Mouse (Mus musculus) spleen, postnatal 10 days (tissue): ENCODE results near the gene Fads1.

Experiments used
- DNase-seq, 2 experiments: peaks; one replicate each; pipeline ENCODE4 v3.0.0; 2021 to 2022; ENCODE audit warnings: low spot score in 2 of 2

Fads1 gene

GRCm38 (mm10) chr19:10176941-10177372 is 5.7 kb upstream of the Fads1 start:
- DNase-seq = no peak

- DNase-seq = no peak
These were observed 1.5 kb upstream of the Fads1 start for GRCm38 (mm10) chr19:10181225-10181624.

- DNase-seq = no peak
These were observed 546 bp upstream of the Fads1 start for GRCm38 (mm10) chr19:10182142-10182541.

GRCm38 (mm10) chr19:10183299-10183983 is 753 bp downstream of the Fads1 start:
- peak in 1 of 2 experiments; percentile 72 for DNase-seq

GRCm38 (mm10) chr19:10184096-10184495 is 1.4 kb downstream of the Fads1 start:
- DNase-seq = no peak

- DNase-seq = no peak
These were observed 3.2 kb downstream of the Fads1 start for GRCm38 (mm10) chr19:10185876-10186275.

GRCm38 (mm10) chr19:10186569-10186968 is 3.9 kb downstream of the Fads1 start:
- no peak for DNase-seq

GRCm38 (mm10) chr19:10188281-10188811 is 5.7 kb downstream of the Fads1 start:
- no peak for DNase-seq

GRCm38 (mm10) chr19:10189022-10189421 is 6.3 kb downstream of the Fads1 start:
- DNase-seq = no peak

- DNase-seq = no peak
These were observed 7.3 kb downstream of the Fads1 start for GRCm38 (mm10) chr19:10189940-10190339.

- peak; percentile 72 to 86 for DNase-seq
These were observed 8.1 kb downstream of the Fads1 start for GRCm38 (mm10) chr19:10190796-10191195.

GRCm38 (mm10) chr19:10191326-10191725 is 8.6 kb downstream of the Fads1 start:
- peak in 1 of 2 experiments; percentile 56 for DNase-seq

- DNase-seq = no peak
These were observed 11.6 kb downstream of the Fads1 start for GRCm38 (mm10) chr19:10194337-10194736.

GRCm38 (mm10) chr19:10195252-10195651 is 12.6 kb downstream of the Fads1 start:
- DNase-seq = no peak

- DNase-seq = no peak
These were observed 14.4 kb downstream of the Fads1 start for GRCm38 (mm10) chr19:10197130-10197529.

- DNase-seq = no peak
These were observed 15.6 kb downstream of the Fads1 start for GRCm38 (mm10) chr19:10198286-10198685.

GRCm38 (mm10) chr19:10198723-10199122 is 16.0 kb downstream of the Fads1 start:
- DNase-seq = peak; percentile 73 to 91

- DNase-seq = peak; percentile 53 to 68
These were observed 20.6 kb downstream of the Fads1 start for GRCm38 (mm10) chr19:10203146-10203847.

- DNase-seq = peak; percentile 94 to 97
These were observed 21.3 kb downstream of the Fads1 start, which contains the start of the genes Tmem258 and Fen1 for GRCm38 (mm10) chr19:10203848-10204615. TSS of gene Tmem258 (plus strand) at chr19:10204014. TSS of gene Fen1 (minus strand) at chr19:10204169.

GRCm38 (mm10) chr19:10204616-10205001 is 21.9 kb downstream of the Fads1 start:
- peak; percentile 34 to 62 for DNase-seq

GRCm38 (mm10) chr19:10205051-10205450 is 22.4 kb downstream of the Fads1 start:
- no peak for DNase-seq

GRCm38 (mm10) chr19:10208851-10209250 is 26.2 kb downstream of the Fads1 start:
- DNase-seq = no peak
